Mouse (Mus musculus) naive thymus-derived CD4-positive, alpha-beta T cell, adult 2 months (primary cell): Measurements from ENCODE around the gene Gapdhs.
"Not testable (repeated sequence)": the region's sequence is repeated elsewhere in the genome, so short reads cannot be mapped to it uniquely, and the experiment has no call there.

Experiments
- DNase-seq: peaks from one replicate; pipeline ENCODE4 v3.0.0-alpha.2; 2011; ENCODE audit warnings: low read depth

Gene Gapdhs

DNA sequence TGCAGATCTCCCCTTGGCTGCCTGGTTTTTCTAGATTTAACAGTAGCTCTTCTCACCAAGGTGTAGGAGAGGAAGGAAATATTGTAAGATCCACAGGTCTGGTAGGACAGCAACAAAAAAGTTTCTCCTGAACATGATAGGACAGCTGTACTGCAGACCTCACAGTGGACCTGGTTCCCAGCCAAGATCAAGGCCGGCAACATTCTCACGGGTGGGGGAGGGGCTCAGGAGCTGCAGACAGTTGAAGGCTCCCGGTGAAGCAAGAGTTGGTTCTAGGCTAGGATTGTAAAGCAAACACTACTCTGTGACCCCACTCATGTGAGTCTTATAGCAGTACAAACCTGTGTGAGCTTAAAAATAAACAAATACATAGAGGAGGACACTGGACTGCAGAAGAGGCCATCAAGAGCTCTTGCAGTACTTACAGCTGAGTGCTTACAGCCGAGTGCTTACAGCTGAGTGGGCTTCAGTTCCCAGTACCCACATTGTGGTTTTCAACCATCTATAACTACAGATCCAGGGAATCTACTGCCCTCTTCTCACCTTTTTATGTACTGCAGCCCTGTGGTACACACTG, 629 bp upstream of the Gapdhs start:
- DNase-seq, result no peak

DNA sequence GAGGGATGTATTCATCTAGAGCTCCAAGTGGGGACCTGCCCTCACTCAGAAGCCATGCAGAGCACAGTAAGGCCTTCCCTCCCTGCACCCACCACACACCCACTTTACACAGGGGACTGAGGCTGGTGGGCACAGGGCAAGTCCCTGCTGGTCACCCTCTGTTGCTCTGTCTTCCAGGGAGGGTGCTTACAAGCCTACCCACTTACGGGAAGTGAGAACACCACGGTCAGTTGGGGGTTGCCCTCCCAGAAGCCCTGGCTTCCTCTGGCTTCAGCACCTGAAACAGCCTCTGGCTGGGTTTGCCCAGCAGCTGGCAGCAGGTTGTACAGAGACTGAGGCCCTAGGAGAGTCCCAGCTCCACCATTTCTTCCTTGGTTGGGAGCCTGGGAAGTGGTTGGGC, 911 bp downstream of the Gapdhs start:
- DNase-seq, result not testable (repeated sequence)

DNA sequence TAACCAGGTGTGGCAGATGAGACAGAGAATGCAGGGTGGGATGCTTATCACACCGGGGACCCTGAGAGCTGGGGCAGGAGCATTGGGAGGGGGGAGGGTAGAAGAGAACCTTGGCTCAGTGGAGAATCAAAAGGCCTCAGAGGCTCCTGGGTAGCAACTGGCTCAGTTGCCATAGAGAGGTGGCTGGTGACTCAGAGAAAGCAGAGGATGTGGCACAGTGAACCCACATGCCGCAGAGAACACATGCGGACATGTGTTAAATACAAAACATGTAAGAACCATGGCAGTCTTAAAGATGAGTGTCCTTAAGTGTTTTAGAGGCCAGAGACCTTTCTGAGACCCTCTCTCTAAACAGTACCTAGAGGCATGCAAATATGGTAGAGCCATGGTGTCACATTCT, 7.3 kb downstream of the Gapdhs start:
- DNase-seq, result no peak

DNA sequence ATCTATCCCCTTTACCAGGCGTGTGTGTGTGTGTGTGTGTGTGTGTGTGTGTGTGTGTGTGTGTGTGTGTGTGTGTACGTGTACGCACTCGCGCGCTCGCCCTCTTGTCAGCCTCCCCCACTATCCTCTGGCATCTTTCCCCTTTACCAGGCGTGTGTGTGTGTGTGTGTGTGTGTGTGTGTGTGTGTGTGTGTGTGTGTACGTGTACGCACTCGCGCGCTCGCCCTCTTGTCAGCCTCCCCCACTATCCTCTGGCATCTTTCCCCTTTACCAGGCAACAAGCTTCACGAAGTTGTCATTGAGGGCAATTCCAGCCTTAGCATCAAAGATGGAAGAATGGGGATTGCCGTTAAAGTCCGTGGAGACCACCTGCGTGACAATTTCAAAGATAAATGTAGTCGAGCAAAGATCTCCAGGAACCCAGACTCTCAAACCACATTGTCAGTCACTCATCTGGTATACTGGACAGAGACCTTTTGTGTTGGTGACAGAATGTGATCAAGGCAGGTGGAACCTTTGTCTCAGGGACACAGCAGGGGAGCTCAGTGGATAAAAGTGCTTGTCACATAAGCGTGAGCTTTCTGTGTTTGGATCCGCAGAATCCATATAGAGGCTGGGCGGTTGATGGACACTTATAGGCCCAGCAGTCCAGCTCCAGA, 13.3 kb downstream of the Gapdhs start:
- DNase-seq, result peak; percentile 43

DNA sequence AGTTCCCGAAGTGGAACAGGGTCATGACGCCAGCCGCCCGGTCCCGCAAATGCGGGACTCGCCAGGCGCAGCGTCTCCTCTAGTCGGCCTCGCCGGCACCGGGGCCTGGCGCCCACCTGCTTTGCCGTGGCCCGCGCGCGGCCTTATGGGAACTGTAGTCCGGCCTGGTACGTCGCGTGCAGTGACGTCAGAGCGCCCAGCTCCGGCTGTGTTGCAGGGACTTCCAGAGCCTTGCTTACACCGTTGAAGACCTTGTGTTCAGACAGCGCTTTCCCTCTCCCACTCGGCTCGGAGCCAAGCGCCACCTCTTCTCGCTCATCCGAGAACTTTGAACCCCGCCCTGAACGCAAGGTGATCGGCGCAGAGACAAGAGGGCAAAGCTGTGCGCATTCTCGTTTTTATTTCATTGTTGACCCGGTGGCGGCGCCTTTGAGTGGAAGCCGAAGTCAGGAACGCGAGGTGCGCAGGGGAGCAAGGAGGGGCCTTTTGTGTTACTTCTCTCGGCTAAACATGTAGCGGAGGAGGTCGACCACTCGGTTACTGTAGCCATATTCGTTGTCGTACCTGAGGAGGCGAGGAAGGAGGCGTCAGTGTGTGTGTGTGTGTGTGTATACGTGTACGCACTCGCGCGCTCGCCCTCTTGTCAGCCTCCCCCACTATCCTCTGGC, 14.0 kb downstream of the Gapdhs start, which contains the start of gene Tmem147:
TSS of gene Tmem147 (minus strand) at position 145 of the 668 bp plus-strand sequence.
- peak; percentile 95 for DNase-seq

DNA sequence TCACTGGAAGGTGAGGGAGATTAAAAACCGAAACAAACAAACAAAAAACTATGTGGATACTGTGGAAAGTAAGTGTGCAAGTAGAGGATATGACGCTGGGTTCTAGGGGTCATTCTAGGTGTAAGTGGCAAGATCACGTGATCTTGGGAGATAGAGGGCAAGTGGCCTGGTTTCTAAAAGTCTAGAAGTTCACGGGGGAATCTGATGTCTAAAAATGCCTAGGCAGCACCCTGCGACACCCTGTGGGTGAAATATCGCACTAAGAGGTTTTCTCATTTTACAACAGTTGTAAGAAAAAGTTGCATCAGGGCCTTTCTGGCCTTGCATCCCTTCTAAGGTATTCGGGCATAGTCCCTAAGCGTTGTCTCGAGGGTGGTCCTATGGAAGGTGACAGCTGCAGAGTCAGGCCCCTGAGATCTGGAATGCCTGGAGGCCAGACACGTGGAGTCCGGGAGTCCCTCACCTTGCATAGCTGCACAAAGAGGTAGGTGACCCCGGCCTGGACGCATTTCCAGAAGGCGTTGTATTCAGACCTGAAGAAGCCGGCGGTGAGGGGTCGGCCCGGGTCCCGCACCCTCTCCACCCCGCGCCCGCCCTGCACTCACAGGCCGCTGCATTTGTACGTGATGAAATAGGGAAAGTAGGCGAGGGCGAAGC, 14.6 kb downstream of the Gapdhs start:
- DNase-seq, result no peak

DNA sequence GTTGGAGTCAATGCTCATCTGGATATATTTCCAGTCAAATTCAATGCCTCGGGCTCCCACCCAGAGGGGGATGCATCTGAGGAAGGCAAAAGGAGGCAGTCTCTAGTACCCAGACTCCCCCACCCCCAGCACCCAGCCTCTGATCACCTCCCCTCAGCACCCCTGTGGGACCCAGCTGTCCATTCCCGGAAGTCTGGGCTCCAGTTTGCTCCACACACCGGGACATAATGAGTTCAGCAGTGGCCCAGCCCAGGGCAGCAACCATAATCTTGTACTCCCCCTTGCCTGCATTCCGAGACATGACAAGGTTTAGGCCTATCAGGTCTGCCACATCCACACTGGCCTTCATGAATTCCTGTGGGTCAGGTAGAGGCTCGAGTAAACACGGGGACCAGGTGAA, 15.3 kb downstream of the Gapdhs start:
- no peak for DNase-seq

DNA sequence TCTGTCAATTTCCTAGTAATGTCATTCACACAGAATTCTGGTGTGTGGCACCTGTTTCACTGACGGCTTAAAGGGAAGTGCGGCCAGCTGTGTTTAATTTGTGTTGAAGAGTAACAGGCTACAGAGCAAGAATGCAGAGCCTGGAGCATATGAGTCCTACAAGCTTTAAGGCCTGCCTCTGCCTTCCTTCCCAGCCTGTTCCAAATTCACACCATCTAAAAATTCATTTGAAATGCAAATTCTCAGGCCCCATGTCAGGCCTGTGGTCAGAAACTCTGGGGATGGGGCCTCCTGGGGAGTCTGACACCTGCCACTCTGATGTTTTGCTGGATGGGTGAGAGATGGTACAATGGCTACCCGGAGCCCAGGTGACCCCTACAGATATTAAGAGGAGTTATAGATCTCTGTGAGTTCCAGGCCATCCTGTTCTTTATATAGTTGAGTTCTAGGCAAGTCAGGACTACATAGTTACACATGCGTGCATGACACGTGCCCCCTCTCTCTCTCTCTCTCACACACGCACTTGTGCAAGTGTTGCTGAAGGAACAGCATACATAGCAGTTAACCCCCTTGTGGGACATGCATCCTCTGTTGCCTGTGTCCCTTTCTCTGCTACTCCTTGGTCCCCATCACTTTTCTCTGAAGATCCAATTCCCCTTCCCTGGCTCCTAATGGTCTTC, 20.1 kb downstream of the Gapdhs start:
- DNase-seq, result no peak

DNA sequence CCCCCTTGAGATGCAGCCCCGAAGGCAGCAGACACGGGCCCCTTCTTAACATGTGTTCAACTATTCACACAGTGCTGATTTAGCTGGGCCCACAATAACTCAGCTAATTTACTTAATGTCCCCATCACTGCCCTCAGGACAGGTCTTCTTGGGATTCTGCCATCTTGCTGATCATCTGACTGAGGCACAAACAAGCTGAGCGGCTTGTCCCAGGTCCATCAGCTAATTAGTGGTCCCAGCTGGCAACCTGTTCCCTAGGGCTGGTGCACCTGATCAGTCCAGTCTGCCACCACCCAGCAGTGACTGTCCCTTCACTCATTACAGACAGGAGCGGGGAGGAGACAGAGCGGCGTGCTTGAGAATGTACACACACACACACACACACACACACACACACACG, 22.2 kb downstream of the Gapdhs start:
- no peak for DNase-seq

DNA sequence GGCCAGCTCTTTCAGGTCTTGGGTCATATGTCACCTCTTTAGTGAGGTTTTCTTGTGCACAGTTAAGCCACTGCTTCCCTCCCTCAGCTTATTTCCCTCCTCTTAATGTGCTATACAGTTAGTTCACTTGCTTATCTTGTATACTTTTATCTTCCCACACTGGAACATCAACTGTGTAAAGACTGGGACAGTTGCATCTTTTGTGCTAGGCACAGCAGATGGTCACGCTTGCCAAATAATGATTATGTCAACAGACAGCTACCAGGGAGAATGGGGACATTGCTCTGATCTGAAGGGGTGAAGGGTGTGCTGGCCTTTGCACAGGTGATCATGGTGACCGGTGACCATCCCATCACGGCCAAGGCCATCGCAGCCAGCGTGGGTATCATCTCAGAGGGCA, 23.8 kb downstream of the Gapdhs start:
- DNase-seq, result no peak

DNA sequence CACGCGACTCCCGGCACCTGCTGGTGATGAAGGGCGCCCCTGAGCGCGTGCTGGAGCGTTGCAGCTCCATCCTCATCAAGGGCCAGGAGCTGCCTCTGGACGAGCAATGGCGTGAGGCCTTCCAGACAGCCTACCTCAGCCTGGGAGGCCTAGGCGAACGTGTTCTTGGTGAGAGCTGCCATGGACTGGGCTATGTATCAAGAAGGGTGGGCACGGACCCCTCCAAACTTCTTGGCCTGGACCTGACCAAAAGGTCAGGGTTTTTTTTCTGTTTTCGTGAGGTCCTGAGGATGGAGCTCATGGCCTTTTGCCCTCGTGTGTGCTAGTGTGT, 25.8 kb downstream of the Gapdhs start:
- no peak for DNase-seq

DNA sequence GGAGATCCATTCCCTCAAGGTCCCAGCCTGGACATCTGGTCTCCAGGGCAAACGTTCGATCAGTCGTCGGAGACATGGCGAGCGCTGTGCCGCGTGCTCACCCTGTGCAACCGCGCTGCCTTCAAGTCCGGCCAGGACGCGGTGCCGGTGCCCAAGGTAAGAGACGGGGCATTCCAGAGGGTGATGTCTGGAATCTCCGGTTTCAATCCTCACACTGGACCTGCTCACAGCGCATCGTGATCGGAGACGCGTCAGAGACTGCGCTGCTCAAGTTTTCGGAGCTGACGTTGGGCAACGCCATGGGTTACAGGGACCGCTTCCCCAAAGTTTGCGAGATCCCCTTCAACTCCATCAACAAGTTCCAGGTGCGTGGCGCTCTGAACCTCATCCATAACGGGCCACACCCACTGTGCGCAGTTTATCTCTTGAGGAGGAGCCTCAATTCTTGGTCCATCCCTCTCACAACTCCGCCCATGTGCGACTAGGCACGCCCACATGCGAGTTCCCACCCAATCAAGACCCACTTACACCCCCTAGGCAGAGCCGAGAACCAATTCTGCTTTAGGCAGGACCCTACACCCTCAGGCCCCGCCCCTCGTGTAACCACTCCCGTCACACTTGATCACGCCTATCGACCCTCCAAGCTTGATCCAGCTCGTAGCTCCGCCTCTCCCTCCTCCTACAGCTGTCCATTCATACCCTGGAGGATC, 26.3 kb downstream of the Gapdhs start:
- DNase-seq, result peak; percentile 49

DNA sequence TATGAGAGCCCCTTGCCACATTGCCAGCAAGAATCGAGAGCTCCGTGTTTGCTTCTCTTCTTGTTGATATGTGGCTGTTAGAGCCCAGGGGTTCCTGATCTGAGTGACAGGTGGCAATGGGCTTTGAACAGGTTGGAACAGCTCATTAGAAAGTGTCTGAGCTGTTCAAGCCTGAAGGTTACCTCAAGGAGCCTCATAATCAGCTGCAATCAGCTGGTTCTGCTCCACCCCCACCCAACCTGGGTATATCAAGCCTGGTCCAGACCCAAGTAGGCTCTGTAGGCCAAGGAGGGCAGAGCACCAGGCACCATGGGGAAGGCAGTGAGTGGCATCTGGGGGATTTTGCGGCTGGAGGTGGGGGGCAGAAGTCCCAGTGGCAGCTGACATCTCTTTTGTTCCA, 31.5 kb downstream of the Gapdhs start, which contains the start of gene Atp4a:
TSS of gene Atp4a (plus strand) at position 268 of the 400 bp plus-strand sequence.
- no peak for DNase-seq

DNA sequence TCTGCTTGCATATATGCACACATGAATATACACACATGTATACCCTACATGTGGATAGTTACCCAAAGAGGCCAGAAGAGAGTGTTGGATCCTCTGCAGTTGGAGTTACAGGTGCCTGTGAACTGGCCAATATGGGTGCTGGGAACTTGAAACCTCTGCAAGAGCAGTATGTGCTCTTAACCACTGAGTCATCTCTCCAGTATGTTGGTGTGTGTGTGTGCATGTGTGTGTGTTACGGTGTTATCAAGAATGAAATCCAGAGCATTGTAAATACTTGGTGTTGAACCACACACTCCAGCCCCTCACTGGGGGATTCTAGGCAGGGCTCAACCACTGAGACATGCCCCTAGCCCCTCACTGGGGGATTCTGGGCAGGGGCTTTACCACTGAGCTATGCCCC, 36.0 kb downstream of the Gapdhs start:
- no peak for DNase-seq

DNA sequence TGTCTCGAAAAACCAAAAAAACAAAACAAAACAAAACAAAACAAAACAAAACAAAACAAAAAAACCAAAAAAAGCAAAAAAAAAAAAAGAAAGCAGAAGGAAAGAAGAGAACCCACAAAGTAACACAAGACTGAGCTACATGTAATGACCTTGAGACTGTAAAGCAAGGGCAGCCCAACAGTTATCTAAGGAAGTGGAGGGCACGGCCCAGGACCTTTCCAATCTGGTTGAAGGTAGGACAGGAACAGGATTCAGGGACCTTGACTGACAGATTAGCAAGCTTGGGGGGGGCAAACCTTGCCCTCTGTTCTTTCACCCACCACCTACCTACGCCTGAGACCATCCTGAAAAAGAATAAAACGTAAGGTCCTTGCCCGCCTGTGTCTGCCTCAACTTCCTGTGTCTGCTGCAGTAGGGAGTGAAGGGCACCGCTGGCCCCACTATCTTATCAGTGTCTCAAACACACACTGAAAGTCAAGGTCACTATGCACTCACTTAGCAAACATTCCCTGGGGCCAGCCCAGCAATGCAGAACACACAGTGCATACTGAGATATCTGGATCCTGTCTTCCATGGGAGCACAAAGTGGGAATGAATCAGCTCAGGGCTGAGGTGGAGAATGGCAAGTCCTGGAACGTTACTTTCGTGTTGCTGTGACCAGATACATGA, 37.1 kb downstream of the Gapdhs start:
- DNase-seq, result no peak

DNA sequence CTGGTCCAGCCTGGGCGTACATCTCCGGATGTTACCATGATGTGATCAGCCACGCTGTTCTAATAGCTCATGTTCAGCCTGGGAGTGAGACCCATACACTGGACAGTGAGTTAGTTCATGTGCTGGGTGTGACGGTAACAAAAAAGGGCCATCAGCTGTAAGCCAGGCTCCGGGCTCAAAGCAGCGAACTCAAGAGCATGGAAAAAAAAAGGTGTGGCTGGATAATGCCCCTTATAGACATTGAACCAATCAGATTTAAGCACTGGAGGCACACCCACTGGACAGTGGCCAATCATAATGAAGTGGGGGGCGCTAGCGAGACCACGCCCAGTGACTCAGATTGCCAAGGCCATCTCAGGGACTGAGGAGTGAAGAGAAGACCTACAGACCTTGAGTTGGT, 44.9 kb downstream of the Gapdhs start, which contains the start of gene 2200002J24Rik:
TSS of gene 2200002J24Rik (plus strand) at position 338 of the 400 bp plus-strand sequence.
- DNase-seq, result no peak

DNA sequence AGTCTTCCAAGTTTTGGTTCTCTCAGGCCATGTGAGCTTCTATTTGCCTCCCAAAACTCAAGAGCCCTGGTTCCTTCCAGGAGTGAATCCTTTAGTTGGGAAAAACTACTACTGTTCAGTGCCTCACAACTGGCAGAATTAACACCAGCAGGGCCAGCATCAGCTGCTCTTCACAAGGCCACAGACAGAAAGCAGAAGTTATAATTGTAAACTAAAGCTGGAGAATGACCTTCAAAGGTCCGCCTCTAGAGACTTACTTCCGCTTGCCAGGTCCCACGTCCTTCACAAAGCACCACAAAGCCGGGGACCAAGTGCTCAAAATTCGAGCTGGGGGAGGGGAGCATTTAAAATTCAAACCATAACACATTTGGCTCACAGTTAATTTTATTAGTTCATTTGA, 45.4 kb downstream of the Gapdhs start:
- no peak for DNase-seq

DNA sequence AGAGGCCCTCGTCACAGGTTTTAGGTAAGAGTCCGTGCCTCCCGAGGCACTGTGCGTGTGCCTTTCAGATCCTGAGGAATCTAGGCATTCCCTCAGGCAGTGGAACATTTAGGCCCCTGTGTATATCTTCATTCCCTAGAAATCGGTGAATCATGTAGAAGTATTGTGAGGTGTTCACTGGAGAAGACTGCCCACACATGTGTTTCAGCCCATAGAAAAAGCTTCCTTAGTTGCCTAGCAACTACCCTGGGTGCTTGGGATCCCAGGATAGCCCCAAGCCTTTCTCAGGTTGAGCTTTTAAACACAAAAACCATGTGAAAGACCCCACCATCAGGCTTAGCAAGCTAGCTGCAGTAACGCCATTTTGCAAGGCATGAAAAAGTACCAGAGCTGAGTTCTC, 55.2 kb downstream of the Gapdhs start:
- DNase-seq, result no peak

DNA sequence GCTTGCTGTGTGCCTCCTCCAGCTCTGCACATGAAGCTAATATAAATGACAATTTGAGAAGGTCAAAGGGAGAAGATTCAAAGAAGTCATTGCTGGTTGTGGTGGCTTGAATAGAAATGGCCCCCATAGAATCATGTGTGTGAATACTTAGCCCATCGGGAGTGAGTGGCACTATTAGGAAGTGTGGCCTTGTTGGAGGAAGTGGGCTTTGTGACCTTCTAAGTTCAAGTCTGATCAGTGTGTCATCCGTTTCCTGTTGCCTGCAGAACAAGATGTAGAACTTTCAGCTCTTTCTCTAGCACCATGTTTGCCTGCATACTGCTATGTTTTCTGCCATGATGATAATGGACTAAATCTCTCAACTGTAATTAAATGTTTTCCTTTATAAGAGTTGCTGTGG, 60.1 kb downstream of the Gapdhs start:
- DNase-seq, result no peak

DNA sequence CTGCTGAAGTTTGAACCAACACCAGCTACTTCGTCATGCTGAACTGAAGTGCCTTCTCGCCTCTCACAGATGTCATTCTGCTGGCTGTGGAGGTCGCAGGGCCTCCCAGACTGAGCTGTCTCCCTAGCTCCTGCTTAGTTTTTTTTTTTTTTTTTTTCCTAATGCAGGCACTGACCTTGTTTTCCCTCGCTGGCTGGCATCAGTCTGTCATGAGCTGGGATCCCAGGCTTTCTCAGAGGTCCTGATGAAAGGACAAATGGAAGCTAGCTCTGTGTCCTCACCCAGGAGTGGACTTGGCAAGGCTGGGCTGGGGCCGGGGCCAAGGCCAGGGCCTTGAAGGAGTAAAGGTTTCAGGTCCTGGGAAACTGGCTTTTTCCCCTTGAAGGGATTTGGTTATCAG, 61.6 kb downstream of the Gapdhs start:
- no peak for DNase-seq
